8 mouse cellular contexts compared by ENCODE assay signal in genomic region chr6:127920652-127921051, GRCm38 (mm10). TPM values are rescaled to one million over a fixed set of nuclear protein-coding genes. Genes with fewer than 3 reads are reported as not detected.
DNase-seq lines count a peak whose midpoint lies in the region; ATAC-seq and TF ChIP-seq lines count a peak whose summit lies in the region.

No protein-coding gene starts in this region.

- 0 out of 2 replicates have a peak, but pooled peaks cover 3% of the 10 kb centered on the region for H3K4me1 ChIP-seq in kidney, embryonic 14.5 days (ENCODE audit: control insufficient read depth, insufficient read depth, low read length)
- peaks cover 3% of the 10 kb centered on the region; the same call in 1 of the 2 replicates for H3K4me1 ChIP-seq in limb, embryonic 13.5 days
- H3K4me1 ChIP-seq in neural tube, embryonic 14.5 days (ENCODE audit: control insufficient read depth, insufficient read depth, low read length) = no peaks in the 10 kb centered on the region

- no peaks in the 10 kb centered on the region for H3K79me2 ChIP-seq in C2C12 (ENCODE audit: control insufficient read depth, insufficient read depth)

- no peaks in the 10 kb centered on the region; the same call in 1 of the 2 replicates for H3K9me3 ChIP-seq in kidney, embryonic 14.5 days (ENCODE audit: control insufficient read depth, low read length)
- peaks cover 7% of the 10 kb centered on the region; the same call in 1 of the 2 replicates for H3K9me3 ChIP-seq in limb, embryonic 13.5 days
- no peaks in the 10 kb centered on the region for H3K9me3 ChIP-seq in neural tube, embryonic 14.5 days (ENCODE audit: control insufficient read depth, low read length)

- no peaks in the 10 kb centered on the region for H3K36me3 ChIP-seq in C2C12 (ENCODE audit: control insufficient read depth, insufficient read depth)
- no peaks in the 10 kb centered on the region for H3K36me3 ChIP-seq in kidney, embryonic 14.5 days (ENCODE audit: control insufficient read depth, insufficient read depth, low read length)
- peaks cover 35% of the 10 kb centered on the region for H3K36me3 ChIP-seq in limb, embryonic 13.5 days
- no peaks in the 10 kb centered on the region for H3K36me3 ChIP-seq in neural tube, embryonic 14.5 days (ENCODE audit: control insufficient read depth, insufficient read depth, low read length)

- peak; percentile 49 for TF ChIP-seq CTCF in C2C12 (IDR thresholded peaks at IDR 0.05; ENCODE audit: control insufficient read depth, insufficient read depth, insufficient read length)

- H3ac ChIP-seq in C2C12 (ENCODE audit: control insufficient read depth, insufficient read length, low read depth) = no peak overlapping the region

- ATAC-seq in kidney, embryonic 14.5 days (ENCODE audit: low FRiP score, low TSS enrichment) = 0 out of 2 replicates have a peak, but pooled peaks have one; percentile 41
- no peak; the same call in 1 of the 2 replicates for ATAC-seq in limb, embryonic 13.5 days (ENCODE audit: low FRiP score, low read depth)
- ATAC-seq in neural tube, embryonic 14.5 days (ENCODE audit: low read depth) = peak; percentile 54; the same call in 1 of the 2 replicates

- H3K27ac ChIP-seq in kidney, embryonic 14.5 days (ENCODE audit: low read depth, low read length) = no peak overlapping the region
- H3K27ac ChIP-seq in limb, embryonic 13.5 days = no peak overlapping the region
- no peak overlapping the region for H3K27ac ChIP-seq in neural tube, embryonic 14.5 days (ENCODE audit: low read depth, low read length)

- no peak overlapping the region for H3K4me3 ChIP-seq in C2C12 (ENCODE audit: insufficient read depth, poor library complexity, severe bottlenecking)
- no peak overlapping the region for H3K4me3 ChIP-seq in kidney, embryonic 14.5 days (ENCODE audit: low read length)
- no peak overlapping the region for H3K4me3 ChIP-seq in limb, embryonic 13.5 days
- H3K4me3 ChIP-seq in neural tube, embryonic 14.5 days (ENCODE audit: low read depth, low read length) = no peak overlapping the region

- H3K4me2 ChIP-seq in kidney, embryonic 14.5 days (replicated peaks; ENCODE audit: low read depth, low read length) = no peak overlapping the region
- no peak overlapping the region for H3K4me2 ChIP-seq in limb, embryonic 13.5 days (replicated peaks)
- no peak overlapping the region for H3K4me2 ChIP-seq in neural tube, embryonic 14.5 days (ENCODE audit: low read depth, low read length)

- H3K9ac ChIP-seq in kidney, embryonic 14.5 days (ENCODE audit: low read depth, low read length) = no peak overlapping the region
- peak overlapping the region; percentile 35; the same call in 1 of the 2 replicates for H3K9ac ChIP-seq in limb, embryonic 13.5 days
- no peak overlapping the region for H3K9ac ChIP-seq in neural tube, embryonic 14.5 days (replicated peaks; ENCODE audit: low read depth, low read length)

- peaks cover 5% of the 10 kb centered on the region for H3K27me3 ChIP-seq in C2C12 (ENCODE audit: control insufficient read depth, insufficient read depth, insufficient read length)
- H3K27me3 ChIP-seq in kidney, embryonic 14.5 days (ENCODE audit: control insufficient read depth, insufficient read depth, low read length) = no peaks in the 10 kb centered on the region
- H3K27me3 ChIP-seq in limb, embryonic 13.5 days = peaks cover 10% of the 10 kb centered on the region; the same call in 1 of the 2 replicates
- no peaks in the 10 kb centered on the region for H3K27me3 ChIP-seq in neural tube, embryonic 14.5 days (ENCODE audit: control insufficient read depth, insufficient read depth, low read length)

- no peaks in the 10 kb centered on the region for H3K79me3 ChIP-seq in C2C12 (ENCODE audit: low read depth)

- 10% methylated on average over 8 of the region's 8 CpGs for WGBS in kidney, embryonic 14.5 days
- WGBS in limb, embryonic 13.5 days = 10% methylated on average over 8 of the region's 8 CpGs
- WGBS in neural tube, embryonic 14.5 days = 5% methylated on average over 8 of the region's 8 CpGs

- peak; percentile 90 for DNase-seq in adrenal gland, postnatal 14 days
- peak; percentile 65 for DNase-seq in embryo, embryonic 11.5 days (ENCODE audit: low read depth, low spot score)
- DNase-seq in gastrocnemius, postnatal 4 days (ENCODE audit: low spot score in 2 of 2) = peak; percentile 61 to 76
- DNase-seq in thymus, postnatal 14 days = peak; percentile 57

TF ChIP-seq in C2C12, 6 proteins besides CTCF, POLR2A, EP300 and RAD21:
- TF ChIP-seq FOSL1 (IDR thresholded peaks at IDR 0.05; ENCODE audit: insufficient read depth, low read length, poor library complexity, severe bottlenecking) (no peak), MAX (IDR thresholded peaks at IDR 0.05) (no peak)
TF ChIP-seq in C2C12: peak in this region for 0.

RNA-seq across cellular contexts. Expression of gene Tspan11, which starts 33.3 kb away (rescaled TPM):
- polyA plus RNA-seq in C2C12 (2012; fragmentation: generic; extraction: Trizol) = 0.99 TPM
- total RNA-seq in adrenal gland, postnatal 14 days (2021) = 4.5 and 5.2 TPM in 2 replicates
- 10 to 100 TPM; 13.4 to 14.0 TPM for total RNA-seq in gastrocnemius, postnatal 4 days (2021)
- polyA plus RNA-seq in kidney, embryonic 14.5 days (2014; fragmentation: Nextera tagmentation; extraction: Ambion mirVana) = 5.0 and 5.8 TPM in 2 replicates
- 19.6 and 21.1 TPM in 2 replicates for polyA plus RNA-seq in limb, embryonic 13.5 days (2015; fragmentation: Nextera tagmentation; extraction: Ambion mirVana)
- 3.2 and 4.0 TPM in 2 replicates for polyA plus RNA-seq in neural tube, embryonic 14.5 days (2014; fragmentation: Nextera tagmentation; extraction: Ambion mirVana)
